Mouse (Mus musculus): Measurements from ENCODE around the gene Etv6.

DNA sequence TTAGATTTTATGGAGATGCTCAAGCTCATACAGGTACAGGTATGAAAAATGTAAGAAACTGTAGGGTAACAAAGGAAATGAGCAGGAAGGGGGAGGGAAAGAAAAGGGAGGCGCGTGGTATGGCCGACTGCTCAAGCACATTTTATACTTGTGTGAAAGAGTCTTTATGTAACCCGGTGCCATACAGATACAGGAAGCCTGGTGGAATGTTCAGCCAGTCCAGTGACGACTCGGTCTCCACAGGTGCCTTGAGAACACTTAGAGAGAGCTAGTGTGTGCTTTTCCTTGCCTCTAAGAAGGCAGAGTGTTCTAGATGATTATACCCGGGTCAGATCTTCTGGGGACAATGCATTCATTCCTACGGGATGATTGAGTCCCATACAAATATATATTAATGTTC, 215.9 kb downstream of the Etv6 start:
- TF ChIP-seq EP300 (IDR thresholded peaks at IDR 0.05; ENCODE audit: low read depth) (no peak), CTCF (IDR thresholded peaks at IDR 0.05; ENCODE audit: low read depth) (no peak)

All from heart, postnatal 0 days (tissue).